Mouse (Mus musculus): ENCODE measurements around the gene Fam181a. TPM values are rescaled to one million over a fixed set of nuclear protein-coding genes. Genes with fewer than 3 reads are reported as not detected.

Fam181a gene
- polyA plus RNA-seq (2011; ENCODE audit: insufficient read depth, insufficient read length, low read depth, missing spikeins) = not detected in 2 replicates

DNA sequence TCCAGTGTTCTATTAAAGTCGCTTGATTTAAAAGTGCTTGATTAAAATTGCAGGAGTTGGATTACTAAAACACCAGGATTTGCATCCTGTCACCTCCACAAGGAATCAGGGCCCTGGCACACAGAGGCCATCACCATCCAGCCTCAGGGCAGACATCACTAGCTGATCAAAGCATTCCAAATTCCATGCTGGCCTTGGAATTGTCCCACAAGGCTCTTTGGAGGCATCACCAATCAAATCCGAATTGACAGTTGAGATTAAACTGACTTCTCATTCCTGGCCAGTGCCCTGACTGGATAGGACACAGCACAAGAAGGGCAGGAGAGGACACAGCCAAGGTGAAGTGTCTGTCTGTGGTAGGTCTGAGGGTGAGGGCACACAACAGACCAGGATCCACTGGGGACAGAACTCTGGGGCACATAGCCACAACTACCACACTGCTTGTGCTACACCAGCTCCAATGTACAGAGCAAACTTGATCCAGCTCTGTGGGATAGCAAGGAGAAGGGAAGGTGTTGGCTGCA is at the start of gene Fam181a:
Fam181a (plus strand) TSS at position 232 of the 524 bp plus-strand sequence.
- H3K9ac ChIP-seq (ENCODE audit: low read depth, poor library complexity, severe bottlenecking) = no peak within 1 kb of the TSS
- no peak within 1 kb of the TSS for H3K27ac ChIP-seq (ENCODE audit: insufficient read depth, low read length)
- no peaks in the 10 kb centered on the region for H3K9me3 ChIP-seq (replicated peaks; ENCODE audit: control insufficient read depth, insufficient read depth, low read length, poor library complexity, severe bottlenecking)
- no peaks in the 10 kb centered on the region for H3K36me3 ChIP-seq (ENCODE audit: control insufficient read depth, insufficient read depth, low read length, poor library complexity, severe bottlenecking)
- H3K4me3 ChIP-seq (ENCODE audit: low read depth, low read length) = no peak within 1 kb of the TSS
- H3K27me3 ChIP-seq (ENCODE audit: control insufficient read depth, insufficient read depth, low read length, poor library complexity, severe bottlenecking) = no peaks in the 10 kb centered on the region
- no peaks in the 10 kb centered on the region for H3K4me1 ChIP-seq (ENCODE audit: control insufficient read depth, insufficient read depth, low read length)
- TF ChIP-seq EP300 (IDR thresholded peaks at IDR 0.05; ENCODE audit: insufficient read depth, low read depth, low read length) (no peak), CTCF (IDR thresholded peaks at IDR 0.05; ENCODE audit: low read depth, low read length) (no peak), POLR2A (IDR thresholded peaks at IDR 0.05; ENCODE audit: insufficient read depth, low read length) (no peak)

DNA sequence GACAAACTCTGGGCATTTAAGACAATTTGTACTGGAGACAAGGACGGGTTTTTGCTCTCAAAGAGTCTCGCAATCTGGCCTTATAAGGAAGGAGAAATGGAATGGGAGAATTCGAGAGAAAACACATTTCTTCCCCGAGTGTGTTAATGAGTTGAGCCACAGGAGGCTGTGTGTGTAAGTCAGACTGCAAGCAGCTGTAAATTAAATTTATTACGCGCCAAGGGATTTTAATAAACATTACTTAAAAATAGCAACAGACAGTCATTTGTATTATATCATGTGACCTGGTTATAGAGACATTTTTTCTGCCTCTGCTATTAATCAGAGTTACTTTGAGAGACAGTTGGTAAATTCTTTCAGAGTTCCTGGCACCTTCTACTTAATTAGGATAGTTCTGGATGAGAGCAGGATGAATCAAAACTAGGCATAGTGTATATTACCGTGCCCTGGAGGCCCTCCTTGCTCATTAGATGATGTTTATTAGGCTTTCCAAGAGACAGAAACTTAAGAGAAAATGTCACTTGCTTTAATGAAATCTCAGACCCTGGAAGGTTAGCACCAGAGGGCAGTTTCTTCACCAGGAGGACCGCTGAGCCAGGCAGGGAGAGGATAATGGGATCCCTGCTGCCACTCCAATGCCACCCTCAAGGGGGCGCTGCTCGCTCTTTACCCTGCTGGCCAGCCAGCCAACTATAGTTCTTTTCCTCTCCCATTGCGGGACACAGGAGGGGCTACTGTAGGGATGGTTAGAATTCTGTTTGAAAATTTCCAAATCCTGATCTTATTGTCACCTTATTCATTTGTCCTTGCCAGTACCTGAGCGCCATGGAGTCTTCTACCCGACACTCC is 48.5 kb upstream of the Fam181a start:
- Histone ChIP-seq H3K9me3 (replicated peaks; ENCODE audit: control insufficient read depth, insufficient read depth, low read length, poor library complexity, severe bottlenecking) (no peaks in the 10 kb centered on the region; the same call in 1 of the 2 replicates), H3K27me3 (ENCODE audit: control insufficient read depth, insufficient read depth, low read length, poor library complexity, severe bottlenecking) (no peaks in the 10 kb centered on the region), H3K36me3 (ENCODE audit: control insufficient read depth, insufficient read depth, low read length, poor library complexity, severe bottlenecking) (no peaks in the 10 kb centered on the region), H3K4me1 (ENCODE audit: control insufficient read depth, insufficient read depth, low read length) (no peaks in the 10 kb centered on the region), H3K4me3 (ENCODE audit: low read depth, low read length) (no peak overlapping the region), H3K9ac (ENCODE audit: low read depth, poor library complexity, severe bottlenecking) (no peak overlapping the region), H3K27ac (ENCODE audit: insufficient read depth, low read length) (no peak overlapping the region)
- TF ChIP-seq EP300 (IDR thresholded peaks at IDR 0.05; ENCODE audit: insufficient read depth, low read depth, low read length) = no peak
- peak; percentile 53 for TF ChIP-seq CTCF (IDR thresholded peaks at IDR 0.05; ENCODE audit: low read depth, low read length)

DNA sequence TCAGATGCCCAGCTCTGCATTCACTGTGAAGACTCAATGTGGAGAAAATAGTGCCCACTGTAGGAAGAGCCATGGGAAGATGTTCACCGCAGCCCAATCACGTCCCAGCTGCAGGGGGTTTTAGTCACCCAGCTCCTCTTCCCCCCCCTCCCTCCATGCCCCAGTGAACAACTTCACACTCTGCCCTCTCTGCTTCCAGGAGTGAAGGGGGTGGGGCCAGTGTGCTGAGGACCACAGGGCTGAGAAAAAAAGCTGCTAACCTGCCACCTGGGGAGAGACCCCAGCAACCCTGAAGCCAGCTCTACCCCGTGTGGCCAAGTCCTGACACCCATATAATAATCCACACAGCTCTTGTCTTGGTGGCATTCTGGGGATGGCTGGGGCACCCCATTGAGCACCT is 44.2 kb upstream of the Fam181a start:
- H3K4me3 ChIP-seq (ENCODE audit: low read depth, low read length) = no peak overlapping the region
- no peaks in the 10 kb centered on the region for H3K9me3 ChIP-seq (replicated peaks; ENCODE audit: control insufficient read depth, insufficient read depth, low read length, poor library complexity, severe bottlenecking)
- no peaks in the 10 kb centered on the region for H3K36me3 ChIP-seq (ENCODE audit: control insufficient read depth, insufficient read depth, low read length, poor library complexity, severe bottlenecking)
- no peak for TF ChIP-seq CTCF (IDR thresholded peaks at IDR 0.05; ENCODE audit: low read depth, low read length)
- TF ChIP-seq POLR2A (IDR thresholded peaks at IDR 0.05; ENCODE audit: insufficient read depth, low read length) = no peak
- TF ChIP-seq EP300 (IDR thresholded peaks at IDR 0.05; ENCODE audit: insufficient read depth, low read depth, low read length) = no peak
- H3K27me3 ChIP-seq (ENCODE audit: control insufficient read depth, insufficient read depth, low read length, poor library complexity, severe bottlenecking) = no peaks in the 10 kb centered on the region
- H3K4me1 ChIP-seq (ENCODE audit: control insufficient read depth, insufficient read depth, low read length) = no peaks in the 10 kb centered on the region
- no peak overlapping the region for H3K27ac ChIP-seq (ENCODE audit: insufficient read depth, low read length)
- H3K9ac ChIP-seq (ENCODE audit: low read depth, poor library complexity, severe bottlenecking) = no peak overlapping the region

DNA sequence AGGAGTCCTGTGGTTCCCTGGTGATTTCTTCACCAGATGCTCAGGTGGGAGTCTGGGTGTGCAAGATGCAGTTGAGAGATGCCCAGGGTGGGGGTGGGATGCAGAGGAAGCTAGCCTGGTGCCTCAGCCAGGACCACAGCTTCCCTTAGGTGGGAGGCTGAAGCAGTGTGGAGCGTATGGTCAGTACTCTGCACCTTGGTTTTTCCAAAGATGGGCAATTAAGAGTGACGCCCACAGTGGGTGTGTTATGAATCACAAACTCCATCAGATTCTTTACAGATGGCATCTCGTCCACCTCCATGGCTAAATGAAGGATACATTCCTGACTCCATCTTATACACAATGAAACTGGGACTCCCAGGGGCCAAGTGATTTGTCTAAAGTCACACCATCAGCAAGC is 38.6 kb upstream of the Fam181a start:
- H3K36me3 ChIP-seq (ENCODE audit: control insufficient read depth, insufficient read depth, low read length, poor library complexity, severe bottlenecking) = no peaks in the 10 kb centered on the region
- H3K9me3 ChIP-seq (replicated peaks; ENCODE audit: control insufficient read depth, insufficient read depth, low read length, poor library complexity, severe bottlenecking) = no peaks in the 10 kb centered on the region
- H3K27ac ChIP-seq (ENCODE audit: insufficient read depth, low read length) = no peak overlapping the region
- H3K27me3 ChIP-seq (ENCODE audit: control insufficient read depth, insufficient read depth, low read length, poor library complexity, severe bottlenecking) = no peaks in the 10 kb centered on the region
- H3K4me3 ChIP-seq (ENCODE audit: low read depth, low read length) = no peak overlapping the region
- H3K9ac ChIP-seq (ENCODE audit: low read depth, poor library complexity, severe bottlenecking) = no peak overlapping the region
- TF ChIP-seq POLR2A (IDR thresholded peaks at IDR 0.05; ENCODE audit: insufficient read depth, low read length) (no peak), EP300 (IDR thresholded peaks at IDR 0.05; ENCODE audit: insufficient read depth, low read depth, low read length) (no peak), CTCF (IDR thresholded peaks at IDR 0.05; ENCODE audit: low read depth, low read length) (no peak)
- H3K4me1 ChIP-seq (ENCODE audit: control insufficient read depth, insufficient read depth, low read length) = no peaks in the 10 kb centered on the region

DNA sequence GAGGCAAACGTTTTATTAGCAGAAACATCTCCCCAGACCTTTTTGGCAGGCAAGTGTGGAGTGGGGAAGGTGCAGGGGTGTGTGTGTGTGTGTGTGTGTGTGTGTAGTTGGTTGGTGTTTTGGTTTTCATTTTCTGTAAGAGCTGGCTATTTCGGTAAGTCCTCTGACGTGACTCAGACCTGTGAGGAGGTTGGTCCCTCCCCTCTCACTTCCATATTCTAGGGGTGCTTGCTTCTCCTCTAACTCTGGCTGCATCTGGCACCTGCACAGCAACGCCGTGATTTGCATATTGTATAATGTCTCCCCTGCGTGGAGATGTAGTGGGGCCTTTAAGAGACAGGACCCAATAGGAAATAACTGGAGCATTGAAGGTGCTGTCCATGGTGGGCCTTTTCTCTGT is 37.7 kb upstream of the Fam181a start:
- Histone ChIP-seq H3K36me3 (ENCODE audit: control insufficient read depth, insufficient read depth, low read length, poor library complexity, severe bottlenecking) (no peaks in the 10 kb centered on the region), H3K27me3 (ENCODE audit: control insufficient read depth, insufficient read depth, low read length, poor library complexity, severe bottlenecking) (no peaks in the 10 kb centered on the region), H3K27ac (ENCODE audit: insufficient read depth, low read length) (no peak overlapping the region), H3K9ac (ENCODE audit: low read depth, poor library complexity, severe bottlenecking) (no peak overlapping the region), H3K4me3 (ENCODE audit: low read depth, low read length) (no peak overlapping the region), H3K4me1 (ENCODE audit: control insufficient read depth, insufficient read depth, low read length) (no peaks in the 10 kb centered on the region), H3K9me3 (replicated peaks; ENCODE audit: control insufficient read depth, insufficient read depth, low read length, poor library complexity, severe bottlenecking) (no peaks in the 10 kb centered on the region; the same call in 1 of the 2 replicates)
- no peak for TF ChIP-seq CTCF (IDR thresholded peaks at IDR 0.05; ENCODE audit: low read depth, low read length)
- TF ChIP-seq EP300 (IDR thresholded peaks at IDR 0.05; ENCODE audit: insufficient read depth, low read depth, low read length) = no peak
- no peak for TF ChIP-seq POLR2A (IDR thresholded peaks at IDR 0.05; ENCODE audit: insufficient read depth, low read length)

DNA sequence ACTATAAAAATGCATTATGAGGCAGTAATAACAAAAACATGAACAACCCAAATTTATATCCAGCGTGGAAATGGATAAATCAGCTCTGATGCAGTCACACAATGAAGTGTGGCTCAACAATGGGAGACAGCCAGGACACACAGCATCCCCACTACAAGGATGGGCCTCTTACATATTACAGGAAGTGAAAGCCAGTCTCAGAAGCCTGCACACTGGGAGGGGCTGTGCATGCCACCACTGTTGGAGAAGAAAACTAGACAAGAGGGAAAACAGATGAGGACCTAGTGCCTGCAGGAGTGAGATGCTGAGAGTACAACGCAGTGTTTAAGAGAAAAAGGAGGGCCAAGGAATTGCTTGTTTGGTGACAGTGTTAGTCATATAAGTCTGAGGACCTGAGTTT is 37.0 kb upstream of the Fam181a start:
- Histone ChIP-seq H3K9me3 (replicated peaks; ENCODE audit: control insufficient read depth, insufficient read depth, low read length, poor library complexity, severe bottlenecking) (no peaks in the 10 kb centered on the region; the same call in 1 of the 2 replicates), H3K27me3 (ENCODE audit: control insufficient read depth, insufficient read depth, low read length, poor library complexity, severe bottlenecking) (no peaks in the 10 kb centered on the region), H3K36me3 (ENCODE audit: control insufficient read depth, insufficient read depth, low read length, poor library complexity, severe bottlenecking) (no peaks in the 10 kb centered on the region), H3K9ac (ENCODE audit: low read depth, poor library complexity, severe bottlenecking) (no peak overlapping the region), H3K4me3 (ENCODE audit: low read depth, low read length) (no peak overlapping the region), H3K4me1 (ENCODE audit: control insufficient read depth, insufficient read depth, low read length) (no peaks in the 10 kb centered on the region), H3K27ac (ENCODE audit: insufficient read depth, low read length) (no peak overlapping the region)
- TF ChIP-seq CTCF (IDR thresholded peaks at IDR 0.05; ENCODE audit: low read depth, low read length) (no peak), POLR2A (IDR thresholded peaks at IDR 0.05; ENCODE audit: insufficient read depth, low read length) (no peak), EP300 (IDR thresholded peaks at IDR 0.05; ENCODE audit: insufficient read depth, low read depth, low read length) (no peak)
